Mouse (Mus musculus) adrenal gland, adult 8-10 months (tissue): ENCODE measurements at regions not wholly inside any gene's neighbourhood (a gene's known extent, or its start where the extent isn't known, plus 50 kb on each side); places are given as distances from the start of the nearest gene placed in this dataset.

Experiments
- DNase-seq: peaks from one replicate; pipeline ENCODE4 v3.0.0; 2022

DNA sequence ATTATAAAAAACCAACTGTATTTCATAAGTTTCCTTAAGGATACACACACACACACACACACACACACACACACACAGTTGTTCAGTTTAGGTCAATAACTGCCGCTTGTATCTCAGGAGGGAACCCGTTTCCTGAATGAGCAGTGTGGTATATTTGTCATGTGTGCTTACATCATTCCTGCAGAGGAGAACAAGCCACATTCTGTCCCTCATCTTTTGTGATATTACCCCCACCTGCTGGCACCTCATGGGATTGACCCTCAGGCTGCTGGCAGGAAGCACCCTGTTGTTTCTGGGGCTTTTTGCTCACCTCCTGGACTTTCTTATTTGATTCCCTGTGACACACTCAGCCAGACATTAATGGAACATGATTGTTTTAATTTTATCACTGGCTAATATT lies 66.4 kb upstream of the Htr1a start:
- peak; percentile 55 for DNase-seq

- DNase-seq: no peak
These were observed 64.9 kb upstream of the Htr1a start for GRCm38 (mm10) chr13:105378587-105378986.

- no peak for DNase-seq
These were observed 56.2 kb upstream of the Htr1a start for GRCm38 (mm10) chr13:105387016-105387772.
